In genomic region chr17:50537786-50538185, GRCm38 (mm10) we compare ENCODE assay signal across 24 mouse cellular contexts.
"Had no signal": no experiment of that assay in that cellular context is flagged by ENCODE, and none has a peak within 500 bp of the region (broad histone marks: within the 10 kb centered on the region; RNA-seq: fewer than 3 reads in every experiment).

No protein-coding gene starts in this region.

- H3K9ac ChIP-seq: heart, embryonic 13.5 days; heart, embryonic 15.5 days; hindbrain, embryonic 13.5 days; hindbrain, embryonic 15.5 days; limb, embryonic 12.5 days; liver, embryonic 13.5 days; liver, embryonic 15.5 days; liver, postnatal 0 days had no signal

- H3K27ac ChIP-seq: heart, embryonic 10.5 days; heart, embryonic 13.5 days; heart, embryonic 15.5 days; hindbrain, embryonic 13.5 days; hindbrain, embryonic 15.5 days; hindbrain, postnatal 0 days; layer of hippocampus, adult 2 months; left cerebral cortex, adult 2 months; limb, embryonic 10.5 days; limb, embryonic 12.5 days; liver, embryonic 13.5 days; liver, embryonic 15.5 days had no signal

- H3K27me3 ChIP-seq: heart, embryonic 13.5 days; heart, embryonic 15.5 days; hindbrain, embryonic 13.5 days; hindbrain, embryonic 15.5 days; limb, embryonic 12.5 days; liver, embryonic 13.5 days; liver, embryonic 15.5 days had no signal

- H3K4me3 ChIP-seq: heart, embryonic 10.5 days; heart, embryonic 13.5 days; heart, embryonic 15.5 days; hindbrain, embryonic 13.5 days; hindbrain, embryonic 15.5 days; layer of hippocampus, adult 2 months; left cerebral cortex, adult 2 months; limb, embryonic 10.5 days; limb, embryonic 12.5 days; liver, embryonic 13.5 days; liver, embryonic 15.5 days had no signal

- H3K4me1 ChIP-seq: heart, embryonic 10.5 days; heart, embryonic 13.5 days; heart, embryonic 15.5 days; hindbrain, embryonic 13.5 days; hindbrain, embryonic 15.5 days; limb, embryonic 10.5 days; limb, embryonic 12.5 days; liver, embryonic 13.5 days; liver, embryonic 15.5 days had no signal

- H3K36me3 ChIP-seq: hindbrain, embryonic 15.5 days; limb, embryonic 12.5 days; liver, embryonic 15.5 days had no signal

- ATAC-seq: hindbrain, postnatal 0 days; intestine, embryonic 16.5 days; liver, postnatal 0 days had no signal

- DNase-seq: gastrocnemius, postnatal 14 days; gastrocnemius, postnatal 36 days; heart, adult 18-20 months; heart, postnatal 14 days; heart, postnatal 36 days; kidney, adult 18-20 months; kidney, adult 8-10 months; kidney, postnatal 10 days; kidney, postnatal 25 days; kidney, postnatal 4 days; liver, embryonic 13.5 days; liver, postnatal 0 days had no signal
